Mouse (Mus musculus) megakaryocyte, embryonic 14.5 days (primary cell): ENCODE results near the gene Asb18. TPM values are rescaled to one million over a fixed set of nuclear protein-coding genes. Genes with fewer than 3 reads are reported as not detected.

ENCODE experiments used
- H3K27me3 ChIP-seq: replicated peaks from 2 replicates; pipeline ENCODE3; 2012; ENCODE audit warnings: inconsistent platforms
- H3K36me3 ChIP-seq: replicated peaks from 2 replicates; pipeline ENCODE3; 2012; ENCODE audit warnings: low read length, inconsistent platforms, mixed read lengths
- H3K4me1 ChIP-seq: 2 replicates; pipeline ENCODE4 v1.6.1; 2012; ENCODE audit warnings: inconsistent platforms
- H3K4me3 ChIP-seq: replicated peaks from 2 replicates; pipeline ENCODE3; 2012; ENCODE audit warnings: moderate library complexity, mild to moderate bottlenecking, inconsistent platforms
- H3K9me3 ChIP-seq: 2 replicates; pipeline ENCODE4 v1.6.1; 2012; ENCODE audit warnings: inconsistent platforms
- FLI1 ChIP-seq: IDR thresholded peaks from 2 replicates; pipeline ENCODE4 v1.6.1; 2012; ENCODE audit warnings: low read length, inconsistent platforms, mixed read lengths
- GATA1 ChIP-seq: IDR thresholded peaks from 3 replicates; pipeline ENCODE4 v1.6.1; 2012; ENCODE audit warnings: mixed read lengths, low read length, inconsistent platforms, borderline replicate concordance
- polyA plus RNA-seq: library from polyadenylated mRNA; stranded (reverse); fragments of >175 nt; gene quantifications from 2 replicates; pipeline ENCODE4 v1.2.3, GENCODE M21; 2012; ENCODE audit warnings: low replicate concordance; ENCODE audit not compliant: insufficient read depth

The Asb18 gene
- polyA plus RNA-seq, 1 experiment: not detected

GRCm38 (mm10) chr1:89977261-89977660, 37.2 kb downstream of the Asb18 start:
- no peaks in the 10 kb centered on the region for H3K9me3 ChIP-seq

DNA sequence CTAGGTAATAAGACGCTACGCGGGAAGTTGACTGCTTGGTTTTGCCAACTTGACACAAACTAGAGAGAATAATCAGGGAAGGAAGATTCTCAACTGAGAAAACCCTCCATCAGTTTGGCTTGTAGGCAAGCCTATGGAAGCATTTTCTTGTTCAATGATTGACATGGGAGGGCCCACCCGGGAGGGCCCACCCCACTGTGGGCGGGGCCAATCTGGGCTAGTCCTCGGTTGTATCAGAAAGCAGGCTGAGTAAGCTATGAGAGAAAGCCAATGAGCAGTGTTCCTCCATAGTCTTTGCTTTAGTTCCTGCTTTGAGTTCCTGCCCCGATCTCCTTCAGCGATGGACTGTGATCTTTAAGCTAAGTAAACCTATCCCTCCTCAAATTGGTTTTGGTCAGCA, 38.1 kb downstream of the Asb18 start:
- H3K4me1 ChIP-seq: no peaks in the 10 kb centered on the region
- no peaks in the 10 kb centered on the region for H3K36me3 ChIP-seq
- no peaks in the 10 kb centered on the region for H3K9me3 ChIP-seq
- peaks cover 8% of the 10 kb centered on the region for H3K27me3 ChIP-seq
- H3K4me3 ChIP-seq: no peak overlapping the region
- no peak for TF ChIP-seq FLI1

More at GRCm38 (mm10) chr1:89977261-89977660, 37.2 kb downstream of the Asb18 start:
- Histone ChIP-seq H3K4me3 (no peak overlapping the region), H3K36me3 (no peaks in the 10 kb centered on the region), H3K4me1 (no peaks in the 10 kb centered on the region), H3K27me3 (no peaks in the 10 kb centered on the region)
- TF ChIP-seq FLI1 (no peak), GATA1 (no peak)

- no peaks in the 10 kb centered on the region for H3K9me3 ChIP-seq
- H3K4me3 ChIP-seq: peak overlapping the region; percentile 7
Observed at GRCm38 (mm10) chr1:89974541-89974940, 39.9 kb downstream of the Asb18 start.

GRCm38 (mm10) chr1:89971848-89972247, 42.6 kb downstream of the Asb18 start:
- TF ChIP-seq GATA1: no peak
- TF ChIP-seq FLI1: no peak
- no peaks in the 10 kb centered on the region for H3K36me3 ChIP-seq
- no peak overlapping the region for H3K4me3 ChIP-seq
- no peaks in the 10 kb centered on the region; the same call in 1 of the 2 replicates for H3K9me3 ChIP-seq
- H3K27me3 ChIP-seq: peaks cover 49% of the 10 kb centered on the region
- peaks cover 8% of the 10 kb centered on the region for H3K4me1 ChIP-seq

More at GRCm38 (mm10) chr1:89974541-89974940, 39.9 kb downstream of the Asb18 start:
- no peak for TF ChIP-seq FLI1
- no peak for TF ChIP-seq GATA1
- Histone ChIP-seq H3K36me3 (no peaks in the 10 kb centered on the region), H3K27me3 (peaks cover 23% of the 10 kb centered on the region), H3K4me1 (no peaks in the 10 kb centered on the region)

DNA sequence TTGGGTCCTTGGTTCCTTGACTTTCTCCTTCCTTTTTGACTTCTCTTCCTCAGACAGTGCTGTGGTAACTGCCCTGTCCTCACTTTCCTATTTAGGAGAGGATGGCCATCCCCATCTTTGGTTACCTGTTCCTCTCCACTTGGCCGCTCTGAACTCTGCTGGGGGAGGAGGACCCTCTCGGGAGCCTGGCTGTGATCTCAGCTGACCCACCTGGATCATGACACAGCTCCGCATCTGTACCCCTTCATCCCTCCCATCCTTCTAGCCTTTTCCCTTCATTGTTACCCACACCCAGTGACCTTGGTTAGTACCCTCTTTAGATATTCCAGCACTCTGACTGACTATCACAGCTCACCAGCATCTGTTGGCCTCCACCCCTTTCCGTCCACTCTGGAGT, 44.8 kb downstream of the Asb18 start:
- TF ChIP-seq GATA1 (no peak), FLI1 (no peak)
- H3K27me3 ChIP-seq: peaks cover 59% of the 10 kb centered on the region
- no peaks in the 10 kb centered on the region; the same call in 1 of the 2 replicates for H3K9me3 ChIP-seq

DNA sequence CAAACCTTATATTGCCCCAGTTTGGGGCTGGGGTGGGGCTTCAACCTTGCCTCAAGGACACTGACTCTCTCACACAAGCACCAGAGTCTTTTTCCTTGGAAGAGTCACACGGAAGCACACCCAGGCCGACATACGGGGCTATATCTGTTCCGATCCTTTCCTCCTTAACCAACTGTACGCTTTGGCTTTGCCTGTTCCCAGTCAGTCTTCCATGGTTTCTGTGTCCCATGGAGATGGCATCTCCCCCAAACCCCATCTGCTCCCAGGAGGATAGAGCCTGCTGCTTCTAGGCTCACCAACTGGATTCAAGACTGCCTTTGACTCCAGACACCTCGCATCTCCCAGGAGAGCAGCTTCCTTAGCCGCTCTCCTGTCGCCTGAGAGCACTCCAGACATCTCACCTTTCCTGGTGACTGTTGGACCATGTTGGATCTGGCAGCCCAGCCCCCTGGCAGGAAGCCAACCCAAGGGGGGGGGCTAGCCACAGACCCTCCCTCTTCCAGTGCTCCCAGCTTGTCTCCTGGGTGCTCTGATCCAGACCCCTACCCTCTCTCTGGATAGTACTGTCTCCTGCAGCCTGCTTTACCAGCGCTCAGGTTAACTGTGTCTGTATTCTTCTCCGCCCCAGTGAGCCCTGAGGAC, 45.3 kb downstream of the Asb18 start:
- Histone ChIP-seq H3K4me1 (peaks cover 8% of the 10 kb centered on the region), H3K9me3 (no peaks in the 10 kb centered on the region; the same call in 1 of the 2 replicates), H3K36me3 (no peaks in the 10 kb centered on the region), H3K4me3 (no peak overlapping the region), H3K27me3 (peaks cover 65% of the 10 kb centered on the region)
- TF ChIP-seq FLI1 (no peak), GATA1 (no peak)

More for the DNA sequence above, 44.8 kb downstream of the Asb18 start:
- Histone ChIP-seq H3K4me3 (no peak overlapping the region), H3K36me3 (no peaks in the 10 kb centered on the region), H3K4me1 (peaks cover 8% of the 10 kb centered on the region)

GRCm38 (mm10) chr1:89968111-89968851, 46.2 kb downstream of the Asb18 start:
- peaks cover 69% of the 10 kb centered on the region for H3K27me3 ChIP-seq
- no peak for TF ChIP-seq FLI1
- no peak for TF ChIP-seq GATA1

GRCm38 (mm10) chr1:89967585-89967984, 46.9 kb downstream of the Asb18 start:
- TF ChIP-seq GATA1 (no peak), FLI1 (no peak)
- Histone ChIP-seq H3K9me3 (no peaks in the 10 kb centered on the region; the same call in 1 of the 2 replicates), H3K4me1 (peaks cover 8% of the 10 kb centered on the region), H3K27me3 (peaks cover 73% of the 10 kb centered on the region), H3K36me3 (no peaks in the 10 kb centered on the region), H3K4me3 (no peak overlapping the region)

More at GRCm38 (mm10) chr1:89968111-89968851, 46.2 kb downstream of the Asb18 start:
- Histone ChIP-seq H3K4me1 (peaks cover 8% of the 10 kb centered on the region), H3K4me3 (peak overlapping the region; percentile 76), H3K9me3 (no peaks in the 10 kb centered on the region; the same call in 1 of the 2 replicates), H3K36me3 (no peaks in the 10 kb centered on the region)

DNA sequence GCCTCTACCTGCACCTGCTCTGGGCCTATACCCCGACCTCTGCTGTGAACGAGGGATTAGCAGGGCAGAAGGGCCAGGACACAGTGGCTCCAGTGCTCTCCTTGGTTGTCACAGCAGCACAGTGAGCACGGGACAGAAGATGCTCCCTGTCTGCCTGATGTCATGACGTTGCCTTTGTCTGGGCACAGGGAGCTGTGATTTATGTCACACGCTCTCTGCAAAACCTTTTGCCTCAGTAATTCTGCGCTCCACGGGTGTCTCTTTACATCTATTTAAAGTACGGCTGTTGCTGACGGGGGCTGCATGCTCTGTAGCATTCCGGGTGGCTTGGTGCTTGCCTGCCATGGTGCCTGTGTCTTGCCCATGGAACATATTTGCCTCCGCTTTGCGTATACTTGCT, 50.0 kb downstream of the Asb18 start:
- TF ChIP-seq FLI1 (no peak), GATA1 (no peak)
- H3K27me3 ChIP-seq: peaks cover 66% of the 10 kb centered on the region
- H3K4me3 ChIP-seq: no peak overlapping the region
- H3K36me3 ChIP-seq: no peaks in the 10 kb centered on the region
- H3K9me3 ChIP-seq: no peaks in the 10 kb centered on the region; the same call in 1 of the 2 replicates
- H3K4me1 ChIP-seq: peaks cover 8% of the 10 kb centered on the region

DNA sequence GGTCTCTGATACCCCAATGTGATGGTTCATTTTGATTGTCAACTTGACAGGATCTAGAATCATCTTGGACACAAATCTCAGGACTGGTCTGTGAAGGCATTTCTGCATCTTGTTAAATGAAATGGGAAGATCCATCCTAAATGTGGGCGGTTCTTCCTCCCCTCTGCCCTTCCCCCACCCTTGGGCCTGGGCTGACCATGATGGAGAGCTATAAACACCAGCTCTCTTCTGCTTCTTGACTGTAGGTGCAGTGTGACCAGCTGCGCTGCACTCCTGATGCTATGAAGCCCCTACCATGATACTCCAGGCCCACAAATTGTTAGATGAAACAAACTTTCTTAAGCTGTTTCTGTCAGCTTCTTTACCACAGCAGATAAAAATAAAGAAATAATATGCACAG, 51.2 kb downstream of the Asb18 start:
- Histone ChIP-seq H3K4me1 (peaks cover 5% of the 10 kb centered on the region), H3K36me3 (no peaks in the 10 kb centered on the region), H3K27me3 (peaks cover 57% of the 10 kb centered on the region), H3K4me3 (no peak overlapping the region), H3K9me3 (no peaks in the 10 kb centered on the region; the same call in 1 of the 2 replicates)
- TF ChIP-seq GATA1 (no peak), FLI1 (no peak)

DNA sequence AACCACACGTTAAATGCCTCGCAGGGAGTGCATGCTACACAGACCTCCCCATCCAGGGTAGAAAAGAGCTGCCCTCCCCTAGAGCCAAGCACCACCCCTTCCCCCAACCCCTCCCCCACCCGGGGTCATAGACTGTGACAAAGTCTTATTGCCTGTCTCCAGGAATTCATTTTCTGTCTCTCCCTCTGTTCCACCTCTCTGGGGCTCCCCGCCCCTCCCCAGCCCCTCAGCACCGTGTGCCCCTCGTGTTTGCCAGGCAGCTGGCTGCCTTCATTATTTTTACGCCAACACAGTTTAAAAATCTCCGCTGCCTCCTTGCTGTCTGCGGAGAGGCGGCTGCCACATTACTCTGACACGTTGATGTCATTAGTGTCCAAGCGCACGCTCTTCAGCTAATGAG, 52.4 kb downstream of the Asb18 start:
- Histone ChIP-seq H3K27me3 (peaks cover 45% of the 10 kb centered on the region), H3K9me3 (no peaks in the 10 kb centered on the region), H3K4me3 (no peak overlapping the region), H3K36me3 (no peaks in the 10 kb centered on the region), H3K4me1 (no peaks in the 10 kb centered on the region)
- TF ChIP-seq GATA1 (no peak), FLI1 (no peak)
